Mouse (Mus musculus): Measurements from ENCODE around the gene Tspan5. TPM values are rescaled to one million over a fixed set of nuclear protein-coding genes. Genes with fewer than 3 reads are reported as not detected.

Gene Tspan5
- total and polyA plus RNA-seq, 3 experiments: 28.1 to 35.1 TPM; not detected in 1

DNA sequence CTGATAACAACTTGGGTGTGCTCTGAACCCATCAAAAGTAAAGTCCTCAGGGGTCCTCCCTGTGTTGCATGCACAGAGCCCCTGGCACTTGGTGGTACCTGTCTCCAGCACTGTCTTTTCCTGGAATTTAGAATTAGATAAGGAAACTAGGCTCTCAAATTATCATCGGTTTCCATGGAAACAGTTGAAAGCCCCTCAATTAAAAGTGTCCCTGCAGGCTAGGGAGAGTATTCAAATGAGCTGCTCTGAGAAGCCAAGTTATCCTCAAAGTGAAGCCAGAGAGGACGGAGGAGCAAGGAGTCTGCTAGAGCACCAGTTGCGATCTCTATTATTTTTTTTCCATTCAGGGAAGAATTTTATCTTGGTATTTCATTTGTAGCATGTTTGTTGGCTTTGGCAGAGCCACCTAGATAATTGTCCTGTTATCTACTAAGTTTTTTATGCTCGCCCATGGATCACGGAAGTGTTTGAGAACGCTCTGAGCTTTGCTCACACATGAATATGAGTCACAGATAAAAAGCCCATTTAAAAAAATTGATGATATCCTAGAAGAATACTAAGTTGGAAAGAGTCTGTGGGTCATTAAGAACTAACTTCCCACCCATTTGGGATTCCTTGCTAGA is 139.8 kb downstream of the Tspan5 start (continued):
- peak; percentile 50; the same call in 1 of the 2 replicates for TF ChIP-seq ZKSCAN1 (IDR thresholded peaks at IDR 0.05; ENCODE audit: low read depth, low read length)
- TF ChIP-seq MYB (IDR thresholded peaks at IDR 0.05; ENCODE audit: low read depth, low read length): 0 out of 2 replicates have a peak, but pooled peaks have one; percentile 38
- TF ChIP-seq E2F4 (IDR thresholded peaks at IDR 0.05; ENCODE audit: borderline replicate concordance, low read depth, low read length): no peak

DNA sequence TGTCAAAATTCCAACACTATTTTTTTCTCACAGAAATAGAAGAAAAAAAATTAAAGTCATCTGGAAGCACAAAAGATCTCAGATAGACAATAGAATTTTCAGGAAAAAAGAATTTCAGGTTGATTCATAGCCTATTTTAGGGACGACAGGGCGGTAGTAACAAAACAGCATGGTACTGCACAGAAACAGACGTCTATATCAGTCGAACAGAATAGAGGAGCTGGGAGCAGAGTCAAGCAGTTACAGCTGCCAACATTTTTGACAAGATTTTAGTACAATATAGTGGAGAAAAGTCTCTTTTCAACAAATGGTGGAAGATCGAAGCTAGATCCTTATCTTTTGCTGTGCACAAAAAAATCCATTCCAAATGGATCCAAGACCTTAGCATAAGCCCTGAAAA is 144.1 kb downstream of the Tspan5 start:
- Histone ChIP-seq H3K27ac (ENCODE audit: control insufficient read depth, low read depth, low read length) (no peak overlapping the region), H3K79me2 (ENCODE audit: control insufficient read depth, insufficient read depth, low read length, poor library complexity) (no peaks in the 10 kb centered on the region), H3K4me3 (ENCODE audit: control insufficient read depth in 1 of 2, insufficient read depth in 1 of 2, low read depth in 2 of 2, low read length in 2 of 2) (no peak overlapping the region), H3K9me3 (replicated peaks; ENCODE audit: insufficient read depth, low read length) (no peaks in the 10 kb centered on the region), H3K36me3 (ENCODE audit: control insufficient read depth in 1 of 2, insufficient read depth in 2 of 2, low read length in 2 of 2) (peaks cover 0 to 29% of the 10 kb centered on the region in 2 experiments; a peak in 2 of 4 replicates), H3K27me3 (ENCODE audit: control insufficient read depth in 1 of 2, insufficient read depth in 2 of 2, low read length in 2 of 2) (no peaks in the 10 kb centered on the region), H3K4me1 (ENCODE audit: control insufficient read depth in 1 of 2, insufficient read depth in 2 of 2, low read length in 2 of 2) (peaks cover 9 to 25% of the 10 kb centered on the region in 2 experiments), H3K9ac (ENCODE audit: control insufficient read depth, low read depth, low read length, poor library complexity, severe bottlenecking) (no peak overlapping the region)
- TF ChIP-seq HCFC1 (IDR thresholded peaks at IDR 0.05; ENCODE audit: low read depth, low read length) (no peak), E2F4 (IDR thresholded peaks at IDR 0.05; ENCODE audit: borderline replicate concordance, low read depth, low read length) (no peak), RCOR1 (IDR thresholded peaks at IDR 0.05; ENCODE audit: low read depth, low read length) (no peak), ZKSCAN1 (IDR thresholded peaks at IDR 0.05; ENCODE audit: low read depth, low read length) (no peak), TCF12 (IDR thresholded peaks at IDR 0.05; ENCODE audit: low read depth, low read length) (no peak), GABPA (IDR thresholded peaks at IDR 0.05; ENCODE audit: low read depth, low read length) (no peak), MYB (IDR thresholded peaks at IDR 0.05; ENCODE audit: low read depth, low read length) (no peak), CHD2 (IDR thresholded peaks at IDR 0.05; ENCODE audit: low read length) (no peak), MAX (IDR thresholded peaks at IDR 0.05; ENCODE audit: low read length) (no peak), EP300 (IDR thresholded peaks at IDR 0.05; ENCODE audit: low read depth in 1 of 2, low read length in 2 of 2) (no peak), MXI1 (IDR thresholded peaks at IDR 0.05; ENCODE audit: low read depth, low read length) (no peak), USF1 (IDR thresholded peaks at IDR 0.05; ENCODE audit: low read depth, low read length) (no peak), KAT2A (conservative IDR thresholded peaks at IDR 0.05; ENCODE audit: low read depth, low read length) (no peak)
- no peak for DNase-seq (ENCODE audit: low read depth, low spot score)

- Histone ChIP-seq H3K4me1 (ENCODE audit: control insufficient read depth in 1 of 2, insufficient read depth in 2 of 2, low read length in 2 of 2) (peaks cover 7 to 20% of the 10 kb centered on the region in 2 experiments; a peak in 3 of 4 replicates), H3K27me3 (ENCODE audit: control insufficient read depth in 1 of 2, insufficient read depth in 2 of 2, low read length in 2 of 2) (no peaks in the 10 kb centered on the region), H3K9me3 (replicated peaks; ENCODE audit: insufficient read depth, low read length) (no peaks in the 10 kb centered on the region), H3K36me3 (ENCODE audit: control insufficient read depth in 1 of 2, insufficient read depth in 2 of 2, low read length in 2 of 2) (peaks cover 0 to 16% of the 10 kb centered on the region in 2 experiments; a peak in 2 of 4 replicates), H3K4me3 (ENCODE audit: control insufficient read depth in 1 of 2, insufficient read depth in 1 of 2, low read depth in 2 of 2, low read length in 2 of 2) (no peak overlapping the region), H3K27ac (ENCODE audit: control insufficient read depth, low read depth, low read length) (no peak overlapping the region), H3K79me2 (ENCODE audit: control insufficient read depth, insufficient read depth, low read length, poor library complexity) (no peaks in the 10 kb centered on the region), H3K9ac (ENCODE audit: control insufficient read depth, low read depth, low read length, poor library complexity, severe bottlenecking) (no peak overlapping the region)
- DNase-seq (ENCODE audit: low read depth, low spot score): no peak
- TF ChIP-seq HCFC1 (IDR thresholded peaks at IDR 0.05; ENCODE audit: low read depth, low read length): peak; percentile 46; the same call in 1 of the 2 replicates
- TF ChIP-seq CHD1 (IDR thresholded peaks at IDR 0.05; ENCODE audit: low read depth, low read length): no peak
- no peak for TF ChIP-seq MAFK (IDR thresholded peaks at IDR 0.05; ENCODE audit: borderline replicate concordance, low read depth, low read length)
- TF ChIP-seq MAX (IDR thresholded peaks at IDR 0.05; ENCODE audit: low read length): no peak
- TF ChIP-seq NRF1 (IDR thresholded peaks at IDR 0.05; ENCODE audit: insufficient read depth, low read depth, low read length, poor library complexity, severe bottlenecking): no peak
- TF ChIP-seq ETS1 (IDR thresholded peaks at IDR 0.05; ENCODE audit: low read depth, low read length): no peak
- peak; percentile 66; the same call in 1 of the 2 replicates for TF ChIP-seq ELF1 (IDR thresholded peaks at IDR 0.05; ENCODE audit: low read depth, low read length)
- TF ChIP-seq ZKSCAN1 (IDR thresholded peaks at IDR 0.05; ENCODE audit: low read depth, low read length): no peak
These were observed 147.2 kb downstream of the Tspan5 start for GRCm38 (mm10) chr3:138889214-138889613.

Data from MEL (cell line).